Mouse (Mus musculus) left cerebral cortex, postnatal 10 days (tissue): ENCODE measurements around the gene Magi1. TPM values are rescaled to one million over a fixed set of nuclear protein-coding genes. Genes with fewer than 3 reads are reported as not detected.
A peak's percentile ranks its signal among the peaks of the same experiment; 100 is the strongest.

Source experiments
- DNase-seq, 2 experiments: peaks; one replicate each; pipeline ENCODE4 v3.0.0; 2021 to 2022; ENCODE audit warnings: low spot score in 2 of 2, mixed read lengths in 1 of 2; ENCODE audit errors: extremely low spot score in 1 of 2
- intact Hi-C: fragments of 180-260 bp; cut with DNase I; formaldehyde crosslinking; loops from one replicate; pipeline ENCODE4 v1.15.1; 2025
- total RNA-seq, 2 experiments: library from RNA; stranded (reverse); gene quantifications; 2 replicates each; pipeline ENCODE4 v1.2.3; 2021

Magi1 gene
- total RNA-seq, 2 experiments from 2014 or later: 89.8 to 91.8 TPM

DNA sequence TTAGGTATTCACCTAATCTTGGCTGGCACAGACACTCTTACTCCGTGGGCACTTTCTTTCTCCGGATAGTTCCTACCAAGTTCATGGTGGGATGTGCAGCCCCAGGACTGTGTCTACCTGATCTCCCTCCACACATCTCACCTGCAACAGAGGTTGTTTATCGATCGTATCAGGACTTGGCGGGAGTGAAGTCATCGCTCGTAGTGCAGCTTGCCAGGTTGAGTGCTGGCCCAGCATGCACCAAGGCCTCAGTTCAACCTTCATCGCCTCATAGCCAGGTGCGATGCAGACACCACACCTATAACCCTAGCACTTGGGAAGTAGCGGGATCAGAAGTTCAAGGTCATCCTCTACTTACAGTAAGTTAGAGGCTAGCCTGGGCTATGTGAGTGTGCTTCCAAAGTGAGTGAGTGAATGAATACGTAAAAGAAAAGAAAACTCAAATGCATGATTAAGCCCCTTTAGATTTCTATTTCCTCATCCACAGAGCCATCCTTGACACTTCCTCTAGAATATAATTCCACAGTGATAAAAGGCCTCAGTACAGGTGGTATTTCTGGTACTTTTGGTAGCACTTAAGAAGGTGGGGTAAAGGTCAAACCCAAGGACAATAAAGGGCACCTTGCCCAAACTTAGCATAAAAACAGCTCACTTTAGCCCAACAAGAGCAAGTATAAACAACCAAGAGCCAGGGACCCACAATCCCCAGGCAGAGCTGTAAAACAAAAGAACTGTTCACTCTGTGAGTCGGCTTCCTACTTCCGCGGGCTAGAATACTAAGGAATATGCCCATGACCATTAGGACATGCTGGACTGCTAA lies 103.2 kb downstream of the Magi1 start:
- no peak for DNase-seq
- intact Hi-C loops: no loop called here

- intact Hi-C loops: no loop called here
- no peak for DNase-seq
Measured at GRCm38 (mm10) chr6:94177559-94177958, 106.2 kb downstream of the Magi1 start.

- intact Hi-C loops: no loop called here
- DNase-seq: no peak
Measured at GRCm38 (mm10) chr6:94176705-94177104, 107.0 kb downstream of the Magi1 start.

DNA sequence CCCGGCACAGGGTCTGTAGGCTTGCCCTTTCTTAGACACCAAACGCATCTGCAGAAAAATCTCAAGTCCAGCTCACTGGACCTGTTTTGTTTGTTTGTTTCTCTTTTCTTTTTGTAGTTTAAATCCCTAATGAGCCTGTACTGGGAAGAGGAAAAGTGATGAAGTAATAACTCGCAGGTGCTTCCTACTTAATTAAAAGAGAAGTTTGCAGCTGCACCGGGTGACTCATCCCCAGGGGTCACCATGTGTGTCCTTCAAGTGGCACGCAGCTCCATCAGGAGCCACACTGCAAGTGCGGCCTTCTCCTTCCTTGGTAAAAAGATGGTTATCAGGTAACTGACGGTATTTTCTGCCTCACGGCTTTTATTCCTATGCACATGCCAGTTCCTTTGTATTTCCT lies 112.5 kb downstream of the Magi1 start:
- DNase-seq: no peak
- intact Hi-C loops: no loop called here

DNA sequence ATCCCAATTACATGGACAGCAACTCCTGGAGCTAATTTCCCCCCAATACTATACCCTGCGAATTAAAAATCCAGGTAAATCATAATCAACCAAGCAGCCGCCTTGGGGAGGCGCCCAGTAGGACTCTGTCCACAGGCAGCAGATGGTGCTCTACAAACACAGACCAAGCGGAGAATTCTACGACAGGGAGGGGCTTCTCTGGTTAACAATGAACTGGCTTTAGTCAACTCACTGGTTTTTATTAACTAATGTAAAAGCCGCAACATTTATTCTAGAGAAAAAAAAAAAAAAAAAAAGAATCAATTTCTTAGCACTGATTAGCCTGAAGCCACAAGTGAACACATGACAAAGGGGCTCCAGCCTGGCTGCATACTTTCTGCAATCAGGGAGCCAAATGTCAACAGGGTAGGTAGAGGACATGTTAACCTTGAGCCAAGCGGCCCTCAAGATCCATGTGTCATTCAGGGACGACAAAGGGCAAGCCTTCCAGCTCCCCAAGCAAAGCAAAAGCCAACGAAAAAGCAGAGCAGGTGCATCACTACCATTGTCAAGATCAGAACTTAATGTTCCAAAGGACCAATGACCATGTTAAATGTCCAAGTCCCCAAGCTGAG lies 114.0 kb downstream of the Magi1 start:
- no peak for DNase-seq
- intact Hi-C loops: no loop called here

DNA sequence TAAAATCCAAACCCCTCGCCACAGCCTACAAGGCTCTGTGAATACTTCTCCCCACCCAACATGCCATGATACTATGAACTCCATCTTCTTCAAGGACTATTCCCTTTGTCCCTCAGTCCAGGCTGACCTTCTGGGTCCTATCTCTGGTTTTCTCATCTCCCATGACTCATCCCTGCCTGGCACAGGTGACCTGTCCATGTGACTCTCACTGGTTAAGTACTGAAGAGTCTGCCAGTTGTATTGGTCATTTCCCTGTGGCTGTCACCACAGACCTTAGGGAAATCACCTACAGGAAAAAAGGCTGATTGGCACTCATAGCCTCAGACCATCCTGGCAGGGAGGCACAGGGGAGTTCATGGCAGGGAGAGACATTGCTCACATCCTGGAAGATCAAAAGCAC lies 117.8 kb downstream of the Magi1 start:
- intact Hi-C loops: no loop called here
- DNase-seq: no peak

DNA sequence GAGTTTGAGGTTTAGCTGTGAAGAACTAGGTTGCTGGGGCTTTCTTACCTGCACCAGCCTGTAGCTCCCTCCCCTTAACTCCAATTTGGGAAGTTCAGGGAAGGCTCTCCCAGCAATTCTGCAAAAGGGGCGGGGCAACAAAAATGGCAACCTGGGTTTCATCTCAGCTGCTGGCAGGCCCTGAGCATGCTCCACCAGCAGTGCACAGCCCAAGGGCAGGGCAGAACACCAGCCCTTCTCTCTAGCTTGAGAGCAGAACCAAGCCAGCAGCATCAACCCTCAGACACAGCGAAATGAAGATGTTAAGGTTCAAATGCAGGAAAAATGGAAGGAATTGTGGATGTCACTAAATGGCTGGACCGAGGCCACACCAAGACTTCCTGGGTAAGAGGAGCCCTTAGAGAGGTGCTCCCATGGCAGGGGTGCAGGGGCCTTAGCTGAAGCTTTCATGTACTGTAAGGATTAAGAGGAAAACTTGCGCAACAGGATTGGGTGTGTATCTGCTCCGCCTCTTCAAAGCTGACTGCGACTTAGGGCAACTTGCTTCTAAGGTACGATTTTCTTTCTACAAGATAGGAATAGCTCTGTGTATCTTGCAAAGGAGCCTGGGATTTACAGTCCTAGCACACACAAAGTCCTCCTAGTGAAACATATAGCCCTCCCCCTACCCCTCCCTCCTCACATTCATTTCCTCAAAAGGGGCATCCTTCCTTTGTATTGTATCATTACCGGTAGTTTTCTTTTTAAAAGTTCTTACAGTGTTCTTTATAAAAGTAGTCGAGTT lies 118.8 kb downstream of the Magi1 start:
- intact Hi-C loops: no loop called here
- DNase-seq: no peak

DNA sequence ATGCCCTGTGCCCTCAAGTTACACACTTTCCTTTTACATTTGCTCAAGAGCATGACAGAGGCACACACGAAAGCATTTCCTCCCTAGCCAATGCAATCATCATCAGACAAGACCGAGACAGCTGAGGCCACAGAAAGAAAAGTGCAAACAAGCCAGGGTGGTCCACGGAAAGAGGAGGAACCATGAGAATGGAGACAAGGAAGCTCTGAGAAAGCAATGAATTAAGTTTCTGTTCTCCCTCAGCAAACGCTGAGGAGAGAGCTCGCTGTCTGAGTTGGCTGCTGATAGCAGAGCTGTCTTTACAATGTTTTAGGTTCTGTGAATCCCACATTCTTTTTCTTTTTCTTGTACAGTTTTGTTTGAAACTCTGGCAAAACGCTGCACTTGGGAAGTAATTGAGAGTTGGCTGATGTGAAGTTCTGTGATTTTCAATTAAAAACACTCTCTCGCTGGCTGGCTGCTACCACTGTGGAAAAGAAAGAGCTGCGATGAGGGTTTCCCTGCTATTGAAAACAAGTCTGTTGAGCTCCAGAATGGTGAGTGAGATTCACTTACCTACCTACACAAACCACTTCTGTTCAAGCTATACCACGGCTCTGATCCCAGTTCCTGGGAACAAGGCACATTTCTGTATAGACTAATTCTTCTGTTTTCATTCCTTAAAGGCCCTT lies 120.3 kb downstream of the Magi1 start:
- DNase-seq: peak in 1 of 2 experiments; percentile 35
- intact Hi-C loops: no loop called here

DNA sequence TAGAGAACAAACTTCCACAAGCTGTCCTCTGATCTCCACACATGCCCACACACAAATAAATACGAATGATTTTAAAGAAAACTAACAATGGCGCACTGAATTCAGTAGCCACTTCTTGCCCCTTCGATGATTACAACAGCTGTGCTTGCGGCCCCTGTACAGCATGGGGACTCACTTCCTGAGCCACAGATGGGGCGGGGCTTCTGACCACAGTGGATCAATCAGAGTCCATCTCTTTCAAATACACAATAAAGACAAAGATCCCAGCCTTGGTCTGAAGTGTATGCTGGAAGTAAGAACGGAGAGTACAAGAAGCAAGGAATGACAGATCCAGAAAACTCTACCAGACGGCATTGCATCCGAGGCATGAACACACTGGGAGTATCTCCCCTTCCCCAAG lies 120.8 kb downstream of the Magi1 start:
- intact Hi-C loops: no loop called here
- DNase-seq: no peak

DNA sequence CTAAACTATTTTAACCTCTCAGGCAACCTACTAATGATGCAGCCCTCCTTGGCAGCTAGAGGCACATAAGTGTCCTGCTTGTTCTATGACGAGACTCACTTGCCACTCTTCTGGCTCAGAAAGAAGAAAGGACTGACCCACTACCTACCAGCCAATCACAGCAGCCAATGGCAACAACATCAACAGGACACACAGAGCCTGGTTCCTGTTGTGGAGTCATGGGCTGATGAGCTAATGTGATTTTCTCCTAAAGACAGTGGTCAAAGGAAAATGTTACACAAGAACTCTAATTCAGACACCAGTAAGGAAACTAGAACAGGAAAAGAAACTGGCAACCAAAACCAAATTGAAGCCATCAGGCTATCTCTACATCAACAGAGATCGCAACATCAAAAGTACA lies 124.5 kb downstream of the Magi1 start:
- no peak for DNase-seq
- intact Hi-C loops: no loop called here

DNA sequence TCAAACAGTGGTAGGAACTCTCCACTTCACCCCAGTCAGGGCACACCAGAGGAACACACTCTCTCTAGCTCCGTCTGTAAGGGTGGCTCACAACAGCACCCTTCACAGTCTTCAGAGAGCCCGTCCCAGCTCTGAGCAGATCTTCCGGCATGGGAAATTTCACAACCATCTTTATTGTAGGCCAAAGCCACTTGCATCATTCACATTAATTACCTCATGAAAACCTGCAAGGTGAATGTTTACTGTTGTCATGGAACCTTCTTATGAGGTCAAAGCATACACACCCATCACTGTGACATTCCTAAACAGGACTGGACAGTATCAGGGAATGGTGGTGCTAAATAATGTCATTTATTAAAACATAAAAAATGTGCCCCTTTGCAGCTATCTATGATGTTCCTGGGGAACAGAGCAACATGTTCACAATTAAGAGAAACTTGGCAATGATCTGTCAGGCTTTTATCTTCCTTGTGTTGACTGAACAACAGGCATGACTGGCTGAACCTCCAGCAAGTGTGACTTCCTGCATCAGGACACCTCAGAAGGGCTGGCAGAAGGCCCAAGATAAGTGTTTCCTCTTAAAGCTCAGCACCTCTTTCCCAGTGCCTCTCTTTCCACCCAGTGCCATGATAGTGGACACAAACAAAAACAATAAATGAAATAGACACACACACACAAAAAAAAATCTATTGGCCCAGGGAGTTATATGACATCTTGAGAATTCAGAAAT lies 125.4 kb downstream of the Magi1 start:
- intact Hi-C loops: no loop called here
- no peak for DNase-seq

GRCm38 (mm10) chr6:94155996-94156395 lies 127.7 kb downstream of the Magi1 start:
- intact Hi-C loops: no loop called here
- no peak for DNase-seq

GRCm38 (mm10) chr6:94154854-94155601 lies 128.7 kb downstream of the Magi1 start:
- intact Hi-C loops: no loop called here
- no peak for DNase-seq

DNA sequence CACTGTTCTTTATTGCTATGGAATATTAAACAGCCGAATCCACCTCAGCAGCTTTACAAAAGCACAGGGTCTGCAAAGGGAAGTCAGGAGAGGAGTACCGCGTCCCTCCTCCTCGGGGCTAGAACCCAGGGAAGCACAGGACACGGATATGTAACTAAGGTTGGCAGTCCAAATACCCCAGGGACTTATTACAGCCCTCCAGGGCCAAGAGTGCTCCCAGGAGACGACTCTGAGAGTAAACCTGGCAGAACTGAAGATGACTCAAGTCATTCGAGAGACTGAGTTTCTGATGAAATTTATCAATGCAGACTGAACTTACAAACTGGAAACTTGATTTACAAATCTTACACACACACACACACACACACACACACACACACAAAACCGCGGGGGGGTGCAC lies 130.8 kb downstream of the Magi1 start:
- intact Hi-C loops: no loop called here

DNA sequence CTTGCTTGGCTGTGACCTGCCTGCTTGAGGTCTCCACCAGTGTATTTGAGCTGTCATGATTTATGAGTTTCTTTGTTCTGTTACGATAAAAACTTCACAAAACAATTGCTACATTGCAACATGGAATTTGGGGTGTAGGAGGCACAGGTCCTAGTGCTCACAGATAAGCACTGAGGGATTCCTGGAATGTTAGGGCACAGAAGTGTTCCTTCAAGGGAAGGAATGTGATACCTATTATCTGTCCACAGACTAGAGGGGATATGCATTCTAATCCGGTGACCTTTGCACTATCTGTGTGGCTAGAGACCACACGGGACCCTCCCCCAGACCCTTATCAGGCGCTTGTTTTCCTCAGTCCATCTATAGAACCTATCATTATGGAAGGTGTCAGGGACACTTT lies 132.8 kb downstream of the Magi1 start:
- DNase-seq: no peak
- intact Hi-C loops: no loop called here

More for the DNA sequence above, 130.8 kb downstream of the Magi1 start:
- DNase-seq: no peak

GRCm38 (mm10) chr6:94149800-94150199 lies 133.9 kb downstream of the Magi1 start:
- no peak for DNase-seq
- intact Hi-C loops: no loop called here

GRCm38 (mm10) chr6:94146206-94146493 lies 137.6 kb downstream of the Magi1 start:
- no peak for DNase-seq
- intact Hi-C loops: no loop called here
